Mouse (Mus musculus) liver, embryonic 14.5 days (tissue): Measurements from ENCODE around the gene Gm13288.
"Not testable (repeated sequence)": the region's sequence is repeated elsewhere in the genome, so short reads cannot be mapped to it uniquely, and the experiment has no call there.

Source experiments
- CTCF ChIP-seq: IDR thresholded peaks from 2 replicates; pipeline ENCODE4 v1.5.1; 2016; ENCODE audit warnings: antibody characterized with exemption, low read depth, control low read depth
- EP300 ChIP-seq: IDR thresholded peaks from 2 replicates; pipeline ENCODE4 v1.6.1; 2016; ENCODE audit warnings: antibody characterized with exemption, low read depth

GRCm38 (mm10) chr4:88780320-88780719 is 25.0 kb upstream of the Gm13288 start:
- TF ChIP-seq CTCF, EP300: not testable (repeated sequence)
